Mouse (Mus musculus): ENCODE measurements around the gene Dnajc17. TPM values are rescaled to one million over a fixed set of nuclear protein-coding genes. Genes with fewer than 3 reads are reported as not detected.

Dnajc17 gene
- polyA plus RNA-seq, 1 experiment from 2014 or later: 11.8 TPM

- Histone ChIP-seq H3K4me3 (ENCODE audit: low read depth, low read length) (no peak overlapping the region), H3K9me3 (ENCODE audit: low read length) (no peaks in the 10 kb centered on the region), H3K4me2 (replicated peaks; ENCODE audit: low read depth, low read length) (no peak overlapping the region), H3K4me1 (ENCODE audit: insufficient read depth, low read depth, low read length) (peaks cover 11% of the 10 kb centered on the region; the same call in 1 of the 2 replicates), H3K36me3 (ENCODE audit: insufficient read depth, low read length) (no peaks in the 10 kb centered on the region), H3K27ac (ENCODE audit: low read length) (no peak overlapping the region), H3K27me3 (replicated peaks; ENCODE audit: insufficient read depth, low read length) (0 out of 2 replicates have a peak, but pooled peaks cover 5% of the 10 kb centered on the region), H3K9ac (replicated peaks; ENCODE audit: low read depth) (no peak overlapping the region)
- 87% methylated on average over 2 of the region's 2 CpGs for WGBS
- DNase-seq (ENCODE audit: low spot score) (no peak), ATAC-seq (no peak)
- TF ChIP-seq EP300 (IDR thresholded peaks at IDR 0.05): no peak
- TF ChIP-seq CTCF (IDR thresholded peaks at IDR 0.05): no peak
Observed at GRCm38 (mm10) chr2:119170282-119170681, 38.3 kb downstream of the Dnajc17 start.

GRCm38 (mm10) chr2:119167866-119168256 is 40.7 kb downstream of the Dnajc17 start:
- Histone ChIP-seq H3K4me2 (replicated peaks; ENCODE audit: low read depth, low read length) (peak overlapping the region; percentile 84), H3K27ac (ENCODE audit: low read length) (no peak overlapping the region), H3K4me3 (ENCODE audit: low read depth, low read length) (peak overlapping the region; percentile 46), H3K9ac (replicated peaks; ENCODE audit: low read depth) (peak overlapping the region; percentile 36), H3K4me1 (ENCODE audit: insufficient read depth, low read depth, low read length) (peaks cover 11% of the 10 kb centered on the region; the same call in 1 of the 2 replicates), H3K27me3 (replicated peaks; ENCODE audit: insufficient read depth, low read length) (0 out of 2 replicates have a peak, but pooled peaks cover 5% of the 10 kb centered on the region), H3K36me3 (ENCODE audit: insufficient read depth, low read length) (no peaks in the 10 kb centered on the region), H3K9me3 (ENCODE audit: low read length) (no peaks in the 10 kb centered on the region)
- ATAC-seq (no peak; the same call in 1 of the 2 replicates), DNase-seq (ENCODE audit: low spot score) (no peak)
- WGBS: 2% methylated on average over 25 of the region's 26 CpGs
- TF ChIP-seq CTCF (IDR thresholded peaks at IDR 0.05) (no peak), EP300 (IDR thresholded peaks at IDR 0.05) (no peak)

- peaks cover 11% of the 10 kb centered on the region; the same call in 1 of the 2 replicates for H3K4me1 ChIP-seq (ENCODE audit: insufficient read depth, low read depth, low read length)
- WGBS: under 1% methylated on average over 56 of the region's 60 CpGs
- H3K27me3 ChIP-seq (replicated peaks; ENCODE audit: insufficient read depth, low read length): 0 out of 2 replicates have a peak, but pooled peaks cover 5% of the 10 kb centered on the region
- H3K9me3 ChIP-seq (ENCODE audit: low read length): no peaks in the 10 kb centered on the region
- H3K4me3 ChIP-seq (ENCODE audit: low read depth, low read length): peak within 1 kb of the TSS; percentile 46
- peak; percentile 83 for DNase-seq (ENCODE audit: low spot score)
- H3K36me3 ChIP-seq (ENCODE audit: insufficient read depth, low read length): no peaks in the 10 kb centered on the region
- peak; percentile 54 for TF ChIP-seq CTCF (IDR thresholded peaks at IDR 0.05)
- no peak for TF ChIP-seq EP300 (IDR thresholded peaks at IDR 0.05)
- ATAC-seq: peak; percentile 89
- H3K27ac ChIP-seq (ENCODE audit: low read length): no peak within 1 kb of the TSS
- peak within 1 kb of the TSS; percentile 36 for H3K9ac ChIP-seq (replicated peaks; ENCODE audit: low read depth)
- H3K4me2 ChIP-seq (replicated peaks; ENCODE audit: low read depth, low read length): peak within 1 kb of the TSS; percentile 84
Observed at GRCm38 (mm10) chr2:119166901-119167865, 41.4 kb downstream of the Dnajc17 start, which contains the start of gene Gchfr. Gchfr (plus strand) TSS chr2:119167773.

- H3K27me3 ChIP-seq (replicated peaks; ENCODE audit: insufficient read depth, low read length): 0 out of 2 replicates have a peak, but pooled peaks cover 5% of the 10 kb centered on the region
- TF ChIP-seq EP300 (IDR thresholded peaks at IDR 0.05): no peak
- TF ChIP-seq CTCF (IDR thresholded peaks at IDR 0.05): no peak
- H3K9ac ChIP-seq (replicated peaks; ENCODE audit: low read depth): no peak overlapping the region
- H3K9me3 ChIP-seq (ENCODE audit: low read length): no peaks in the 10 kb centered on the region
- no peak overlapping the region for H3K4me3 ChIP-seq (ENCODE audit: low read depth, low read length)
- H3K27ac ChIP-seq (ENCODE audit: low read length): no peak overlapping the region
- DNase-seq (ENCODE audit: low spot score) (no peak), ATAC-seq (no peak)
- H3K36me3 ChIP-seq (ENCODE audit: insufficient read depth, low read length): no peaks in the 10 kb centered on the region
- peaks cover 11% of the 10 kb centered on the region; the same call in 1 of the 2 replicates for H3K4me1 ChIP-seq (ENCODE audit: insufficient read depth, low read depth, low read length)
- no peak overlapping the region for H3K4me2 ChIP-seq (replicated peaks; ENCODE audit: low read depth, low read length)
Observed at GRCm38 (mm10) chr2:119165401-119165800, 43.2 kb downstream of the Dnajc17 start.

GRCm38 (mm10) chr2:119163999-119164398 is 44.6 kb downstream of the Dnajc17 start:
- 78% methylated on average over 4 of the region's 4 CpGs for WGBS
- ATAC-seq (no peak), DNase-seq (ENCODE audit: low spot score) (no peak)
- no peak for TF ChIP-seq CTCF (IDR thresholded peaks at IDR 0.05)
- TF ChIP-seq EP300 (IDR thresholded peaks at IDR 0.05): no peak
- no peaks in the 10 kb centered on the region for H3K9me3 ChIP-seq (ENCODE audit: low read length)
- no peaks in the 10 kb centered on the region for H3K36me3 ChIP-seq (ENCODE audit: insufficient read depth, low read length)
- H3K4me3 ChIP-seq (ENCODE audit: low read depth, low read length): no peak overlapping the region
- no peak overlapping the region for H3K4me2 ChIP-seq (replicated peaks; ENCODE audit: low read depth, low read length)
- peaks cover 11% of the 10 kb centered on the region; the same call in 1 of the 2 replicates for H3K4me1 ChIP-seq (ENCODE audit: insufficient read depth, low read depth, low read length)
- H3K27me3 ChIP-seq (replicated peaks; ENCODE audit: insufficient read depth, low read length): 0 out of 2 replicates have a peak, but pooled peaks cover 5% of the 10 kb centered on the region
- H3K27ac ChIP-seq (ENCODE audit: low read length): no peak overlapping the region
- no peak overlapping the region for H3K9ac ChIP-seq (replicated peaks; ENCODE audit: low read depth)

- no peak overlapping the region for H3K9ac ChIP-seq (replicated peaks; ENCODE audit: low read depth)
- no peak overlapping the region for H3K27ac ChIP-seq (ENCODE audit: low read length)
- no peak for DNase-seq (ENCODE audit: low spot score)
- ATAC-seq: no peak
- no peaks in the 10 kb centered on the region for H3K36me3 ChIP-seq (ENCODE audit: insufficient read depth, low read length)
- peaks cover 11% of the 10 kb centered on the region; the same call in 1 of the 2 replicates for H3K4me1 ChIP-seq (ENCODE audit: insufficient read depth, low read depth, low read length)
- H3K4me3 ChIP-seq (ENCODE audit: low read depth, low read length): no peak overlapping the region
- no peak overlapping the region for H3K4me2 ChIP-seq (replicated peaks; ENCODE audit: low read depth, low read length)
- TF ChIP-seq CTCF (IDR thresholded peaks at IDR 0.05) (no peak), EP300 (IDR thresholded peaks at IDR 0.05) (no peak)
- 43% methylated on average over 3 of the region's 3 CpGs for WGBS
- H3K9me3 ChIP-seq (ENCODE audit: low read length): no peaks in the 10 kb centered on the region
- H3K27me3 ChIP-seq (replicated peaks; ENCODE audit: insufficient read depth, low read length): 0 out of 2 replicates have a peak, but pooled peaks cover 4% of the 10 kb centered on the region
Observed at GRCm38 (mm10) chr2:119163135-119163534, 45.5 kb downstream of the Dnajc17 start.

All from lung, postnatal 0 days (tissue).